Mouse (Mus musculus): ENCODE data around the gene Tsku.
A peak's percentile ranks its signal among the peaks of the same experiment; 100 is the strongest.

The Tsku gene

DNA sequence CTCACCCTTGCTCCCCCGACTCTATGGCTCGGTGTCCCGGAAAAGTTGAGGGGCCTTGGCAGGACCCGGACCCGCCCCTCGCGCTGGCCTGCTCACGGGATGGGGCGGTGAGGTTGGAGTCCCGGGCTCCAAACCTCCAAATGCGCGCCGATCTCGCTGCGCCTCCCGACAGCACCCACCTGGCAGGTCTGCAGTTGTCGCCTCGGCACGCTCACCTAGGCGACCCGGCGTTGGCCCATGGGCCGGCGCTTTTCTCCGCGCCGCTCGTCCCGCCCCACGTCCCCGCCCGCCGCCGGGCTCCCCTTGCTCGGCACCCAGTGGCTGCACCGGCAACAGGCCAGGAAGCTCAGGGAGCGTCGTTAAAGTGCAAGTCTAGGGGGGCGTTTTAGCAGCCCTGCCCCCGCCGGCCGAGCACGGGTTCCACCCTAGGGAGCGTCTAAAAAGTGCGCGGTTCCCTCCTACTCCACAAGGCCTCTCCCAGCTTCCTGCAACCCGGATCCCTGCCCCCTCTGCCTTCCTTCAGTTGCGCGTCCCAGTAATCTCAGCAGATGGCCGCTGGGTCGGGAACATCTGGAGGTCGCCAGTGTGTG, at the start of gene Tsku:
Gene Tsku (minus strand): TSS at position 266 of the 590 bp plus-strand sequence.
- DNase-seq (ENCODE audit: low spot score in 2 of 2): peak; percentile 90 to 91

GRCm38 (mm10) chr7:98407615-98408014, 46.5 kb upstream of the Tsku start:
- no peak for DNase-seq (ENCODE audit: low spot score in 2 of 2)

- no peak for DNase-seq (ENCODE audit: low spot score in 2 of 2)
Observed at GRCm38 (mm10) chr7:98403996-98404395, 42.9 kb upstream of the Tsku start.

DNA sequence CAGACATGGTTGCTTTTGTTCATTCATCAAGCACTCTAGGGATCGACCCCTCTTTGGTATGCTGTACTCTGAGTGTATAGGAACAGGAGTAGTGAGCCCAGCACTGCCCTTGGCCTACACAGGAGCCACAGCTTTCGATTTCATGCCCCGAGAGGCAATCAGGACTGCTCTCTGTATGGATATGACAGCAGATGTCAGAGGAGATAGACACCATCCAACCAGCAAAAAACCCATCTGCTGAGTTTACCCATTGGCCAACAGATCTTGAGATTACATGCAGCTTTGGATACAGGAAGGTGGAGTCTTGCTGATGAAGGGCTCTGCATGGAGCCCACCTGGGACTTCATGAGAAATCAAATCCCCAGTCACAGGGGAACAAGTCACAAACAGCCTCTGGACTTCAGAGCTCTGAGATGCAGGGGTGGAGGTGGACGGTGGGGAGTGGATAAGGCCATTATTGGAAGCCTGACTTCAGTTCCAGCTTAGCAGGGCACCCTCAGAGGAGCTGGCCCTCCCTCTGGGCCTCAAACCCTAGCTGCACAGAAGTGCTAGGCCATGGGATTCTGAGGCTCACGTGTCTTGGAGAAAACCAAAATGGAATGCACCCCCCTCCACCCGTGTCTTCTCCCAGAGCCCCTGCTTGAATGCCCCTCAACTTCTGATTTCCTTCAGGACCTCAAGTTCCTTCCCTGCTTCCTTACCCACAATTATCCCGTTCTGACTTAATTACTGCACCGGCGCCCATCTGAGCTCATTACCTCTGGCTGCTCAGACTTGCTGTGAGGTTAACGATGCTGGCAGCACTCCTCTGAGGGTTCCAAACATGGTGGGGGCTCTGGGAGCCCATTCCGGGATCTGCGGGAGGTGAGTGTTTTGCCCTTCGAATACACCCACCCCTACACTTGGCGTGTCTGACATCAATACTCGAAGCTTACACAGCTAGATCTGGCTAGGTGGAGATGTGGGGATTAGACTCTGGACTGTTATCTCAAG, 41.8 kb upstream of the Tsku start:
- no peak for DNase-seq (ENCODE audit: low spot score in 2 of 2)

DNA sequence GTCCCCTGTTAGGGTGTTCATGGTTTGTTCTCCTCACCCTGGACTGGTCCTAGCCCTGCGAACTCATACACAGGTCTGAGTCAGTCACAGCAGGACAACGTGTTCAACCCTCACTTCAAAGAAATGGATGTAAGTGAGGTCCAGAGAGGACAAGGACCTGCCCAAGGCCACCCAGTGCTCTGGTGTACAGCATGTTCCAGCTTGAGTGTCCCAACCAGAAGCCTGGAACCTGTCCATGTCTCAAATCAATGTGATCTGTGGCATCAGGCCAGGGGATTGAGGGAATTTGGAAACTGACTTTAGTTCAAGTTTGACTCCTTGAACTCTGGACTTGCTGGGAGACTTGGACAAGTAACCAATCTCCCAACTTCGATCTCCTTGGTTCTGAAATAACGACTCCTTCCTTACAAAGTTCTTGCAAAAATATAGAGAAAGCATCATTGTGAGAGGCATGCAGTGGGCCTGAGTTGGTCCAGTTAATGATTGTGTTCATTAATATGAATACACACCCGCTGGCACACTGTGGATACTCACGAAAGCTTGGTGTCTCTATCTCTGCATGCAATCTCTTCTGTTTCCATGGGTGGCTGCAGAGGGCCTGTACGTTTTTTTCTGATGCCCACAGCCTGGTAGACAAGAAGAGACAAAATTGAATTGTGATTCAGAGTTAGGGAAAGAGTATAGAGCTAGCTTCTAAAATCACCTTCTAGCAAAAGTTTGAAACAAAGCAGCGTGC, 31.5 kb upstream of the Tsku start:
- no peak for DNase-seq (ENCODE audit: low spot score in 2 of 2)

GRCm38 (mm10) chr7:98391351-98391936, 30.3 kb upstream of the Tsku start:
- no peak for DNase-seq (ENCODE audit: low spot score in 2 of 2)

DNA sequence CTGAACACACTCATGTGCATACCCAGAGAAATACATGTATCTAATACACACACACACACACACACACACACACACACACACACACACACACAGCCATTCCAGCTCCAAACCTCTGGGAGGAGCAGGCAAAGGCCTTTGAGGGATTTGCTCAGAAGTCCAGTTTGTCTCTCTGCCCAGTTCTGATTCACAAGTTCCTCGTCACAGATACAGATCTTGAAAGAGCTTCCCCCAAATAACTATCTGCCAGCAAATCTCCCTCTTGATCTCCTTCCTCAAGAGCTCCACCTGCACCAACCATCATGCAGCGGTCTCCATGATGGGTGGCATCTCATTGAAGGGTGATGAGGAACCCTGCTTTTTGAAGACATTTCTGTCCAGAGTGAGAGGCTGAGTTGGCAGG, 29.4 kb upstream of the Tsku start:
- DNase-seq (ENCODE audit: low spot score in 2 of 2): no peak

- no peak for DNase-seq (ENCODE audit: low spot score in 2 of 2)
Observed at GRCm38 (mm10) chr7:98389656-98390055, 28.5 kb upstream of the Tsku start.

DNA sequence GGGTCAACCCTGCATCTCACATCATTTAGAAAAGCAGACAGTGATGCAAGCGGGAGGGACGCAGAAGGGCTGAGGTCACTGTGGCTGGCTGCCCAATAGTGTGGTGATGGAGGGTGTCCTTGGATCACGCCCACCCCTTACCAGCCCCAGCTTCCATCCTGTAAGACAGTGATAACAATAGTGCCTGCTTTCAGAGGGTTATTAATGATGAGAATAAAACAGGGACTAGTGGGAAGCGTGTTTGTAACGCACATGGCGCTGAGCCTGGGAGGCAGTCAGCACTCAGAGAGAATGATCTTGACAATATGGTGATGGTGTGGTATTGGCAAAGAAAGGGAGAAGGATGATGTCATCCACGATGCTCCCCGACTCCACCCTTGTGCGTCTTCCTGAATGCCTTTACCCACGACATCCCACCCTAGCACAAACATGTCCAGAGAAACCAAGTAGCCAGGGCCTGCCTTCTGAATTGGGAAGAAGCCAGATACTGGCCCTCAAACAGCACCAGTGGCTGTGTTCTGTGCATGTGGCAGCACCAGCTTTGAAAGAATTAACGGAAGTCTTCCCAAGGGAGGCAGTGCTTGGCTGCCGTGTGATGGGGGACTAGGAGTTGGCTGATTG, 27.9 kb upstream of the Tsku start:
- DNase-seq (ENCODE audit: low spot score in 2 of 2): peak in 1 of 2 experiments; percentile 42

GRCm38 (mm10) chr7:98387201-98387600, 26.1 kb upstream of the Tsku start:
- no peak for DNase-seq (ENCODE audit: low spot score in 2 of 2)

- DNase-seq (ENCODE audit: low spot score in 2 of 2): peak; percentile 66 to 83
Observed at GRCm38 (mm10) chr7:98385168-98385567, 24.0 kb upstream of the Tsku start.

GRCm38 (mm10) chr7:98383337-98383736, 22.2 kb upstream of the Tsku start:
- peak in 1 of 2 experiments; percentile 62 for DNase-seq (ENCODE audit: low spot score in 2 of 2)

DNA sequence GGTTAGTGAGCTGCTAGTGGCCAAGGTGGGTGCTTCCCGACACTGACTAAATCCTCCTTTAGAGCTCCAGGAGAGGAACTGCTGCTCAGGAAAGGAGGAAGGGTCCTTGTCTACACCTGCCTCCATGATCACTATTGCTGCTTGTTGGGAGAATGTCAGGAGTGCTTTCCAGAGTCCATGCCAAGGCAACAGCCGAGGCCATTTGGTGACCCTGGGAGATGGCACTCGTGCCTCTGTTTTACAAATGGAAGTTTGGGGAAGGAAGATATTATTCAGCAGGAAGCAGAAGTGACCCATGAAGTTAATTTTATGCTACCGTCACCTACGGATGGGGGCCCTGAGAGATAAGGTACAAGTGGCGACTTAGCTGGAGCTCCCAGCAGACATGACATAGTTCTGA, 21.7 kb upstream of the Tsku start:
- DNase-seq (ENCODE audit: low spot score in 2 of 2): no peak

DNA sequence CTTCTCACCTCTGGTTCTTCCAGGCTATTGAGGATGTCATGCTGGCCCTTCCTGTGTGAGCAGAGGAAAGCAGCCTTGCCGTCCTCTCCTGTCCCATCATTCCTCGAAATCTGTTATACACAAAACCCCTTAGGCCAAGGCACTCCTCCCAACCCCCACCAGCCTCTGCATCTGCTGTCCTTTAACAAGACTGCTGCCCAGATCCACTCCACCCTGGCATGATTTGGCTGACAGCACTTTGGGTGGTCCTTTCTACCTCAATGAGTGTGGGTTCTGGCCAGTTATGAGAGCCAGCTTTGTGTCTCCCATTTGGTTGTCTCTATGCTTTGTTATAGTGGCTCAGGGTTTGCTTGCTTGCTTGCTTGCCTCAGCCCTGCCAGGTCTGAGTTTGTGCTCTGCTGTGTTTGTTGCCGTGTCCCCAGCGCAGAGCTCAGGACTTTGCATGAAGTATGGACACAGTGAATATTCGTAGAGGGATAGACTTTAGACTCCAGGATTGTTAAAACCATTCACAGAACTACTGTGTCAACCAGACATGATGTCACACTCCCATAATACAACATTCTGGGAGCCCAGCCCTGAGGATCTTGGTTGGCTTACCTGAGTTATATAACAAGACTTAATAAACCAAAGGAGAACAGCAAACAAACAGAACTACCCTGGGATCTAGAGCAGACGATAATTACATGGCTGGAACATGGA, 19.2 kb upstream of the Tsku start:
- DNase-seq (ENCODE audit: low spot score in 2 of 2): no peak

DNA sequence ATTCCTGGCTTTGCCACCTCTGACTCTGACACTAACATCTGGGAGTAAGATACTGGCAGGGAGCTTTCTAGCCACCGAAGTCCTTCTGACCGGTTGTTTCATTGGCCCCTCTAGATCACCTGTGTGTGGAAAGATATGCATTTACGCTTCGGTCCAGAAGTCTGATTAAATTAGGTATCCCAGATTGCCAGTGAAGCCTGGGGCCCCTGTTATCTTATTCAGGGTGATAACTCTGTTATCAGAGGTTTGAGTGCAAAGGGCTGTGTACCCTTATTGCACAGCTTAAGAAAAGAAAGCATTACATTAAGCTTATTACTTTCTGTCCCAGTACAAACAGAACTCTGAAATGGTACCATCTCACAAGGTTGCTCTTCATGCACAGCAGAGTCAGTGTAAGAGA, 18.1 kb upstream of the Tsku start:
- no peak for DNase-seq (ENCODE audit: low spot score in 2 of 2)

DNA sequence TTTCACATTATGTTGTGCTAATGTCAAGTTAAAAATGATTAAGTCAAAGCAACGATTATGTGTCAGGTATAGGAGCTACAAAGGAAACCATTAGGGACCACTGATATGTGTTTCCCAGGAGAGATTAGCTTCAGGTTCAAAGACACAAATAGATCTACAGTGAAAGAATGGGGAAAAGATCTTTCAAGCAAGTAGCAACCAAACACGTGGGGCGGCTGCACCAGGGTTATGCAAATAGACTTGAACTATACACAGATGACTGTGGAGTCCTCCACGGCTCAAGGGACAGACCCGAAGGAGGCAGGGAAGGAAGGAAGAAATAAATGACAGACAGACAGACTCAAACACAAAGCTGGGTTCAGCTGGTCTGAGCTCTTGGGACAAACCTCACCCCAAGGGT, 16.1 kb upstream of the Tsku start:
- DNase-seq (ENCODE audit: low spot score in 2 of 2): peak in 1 of 2 experiments; percentile 57

- DNase-seq (ENCODE audit: low spot score in 2 of 2): no peak
Observed at GRCm38 (mm10) chr7:98371161-98371560, 10.0 kb upstream of the Tsku start.

DNA sequence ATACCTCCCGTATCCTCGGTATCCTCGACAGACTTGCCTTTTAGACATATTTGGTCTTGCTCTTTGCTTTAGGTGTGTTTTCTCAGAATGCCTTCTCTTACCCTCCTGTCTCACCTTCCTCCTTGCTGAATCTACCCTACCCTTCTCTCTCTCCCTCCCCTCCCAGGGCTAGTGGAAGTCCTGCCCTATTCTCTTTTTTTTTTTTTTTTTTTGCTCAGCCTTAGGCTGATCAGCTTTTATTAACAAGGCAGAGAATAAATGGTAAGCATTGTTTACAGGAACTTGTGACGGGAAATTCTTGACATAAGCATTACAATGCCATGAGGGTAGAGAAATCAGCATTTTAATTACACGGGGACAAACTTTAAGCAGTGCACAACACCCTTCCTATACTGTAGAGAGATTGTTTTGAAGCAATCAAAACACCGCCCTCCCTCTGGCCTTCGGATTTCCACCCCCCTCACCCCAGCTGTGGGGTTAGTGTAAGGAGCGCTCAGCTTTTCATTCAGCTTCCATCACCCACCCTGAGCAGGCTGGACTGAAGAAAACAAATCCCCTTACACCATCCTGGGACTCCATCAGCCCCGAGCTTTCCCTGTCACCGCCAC, 8.7 kb upstream of the Tsku start:
- DNase-seq (ENCODE audit: low spot score in 2 of 2): no peak

GRCm38 (mm10) chr7:98361662-98362061, 534 bp upstream of the Tsku start:
- DNase-seq (ENCODE audit: low spot score in 2 of 2): no peak

- DNase-seq (ENCODE audit: low spot score in 2 of 2): no peak
Observed at GRCm38 (mm10) chr7:98360621-98360990, 522 bp downstream of the Tsku start.
